Mouse (Mus musculus) hindbrain, embryonic 11.5 days (tissue): ENCODE data around the gene Sept9. TPM values are rescaled to one million over a fixed set of nuclear protein-coding genes. Genes with fewer than 3 reads are reported as not detected.
A peak's percentile ranks its signal among the peaks of the same experiment; 100 is the strongest.

Source experiments
- ATAC-seq: fragments of 200-750 bp; cut with Nextera tagmentation; 2 replicates; pipeline ENCODE4 v1.8.0; 2017; ENCODE audit warnings: mild to moderate bottlenecking, moderate TSS enrichment, moderate library complexity; ENCODE audit not compliant: low FRiP score
- DNase-seq: peaks from one replicate; pipeline ENCODE4 v3.0.0-alpha.2; 2015; ENCODE audit warnings: low spot score
- H3K27ac ChIP-seq: fragments of 300-500 bp; sonication (generic); 2 replicates; pipeline ENCODE4 v1.5.1; 2014; ENCODE audit warnings: mild to moderate bottlenecking, low read depth, low read length
- H3K27me3 ChIP-seq: fragments of 300-500 bp; sonication (generic); 2 replicates; pipeline ENCODE4 v1.6.1; 2014; ENCODE audit warnings: mild to moderate bottlenecking, low read length, moderate library complexity, mixed read lengths; ENCODE audit not compliant: control insufficient read depth, insufficient read depth
- H3K36me3 ChIP-seq: fragments of 300-500 bp; sonication (generic); 2 replicates; pipeline ENCODE4 v1.6.1; 2014; ENCODE audit warnings: mild to moderate bottlenecking, low read length, moderate library complexity, mixed read lengths; ENCODE audit not compliant: control insufficient read depth, insufficient read depth
- H3K4me1 ChIP-seq: fragments of 300-500 bp; sonication (generic); replicated peaks from 2 replicates; pipeline ENCODE4 v1.6.1; 2014; ENCODE audit warnings: low read length, mixed read lengths; ENCODE audit not compliant: control insufficient read depth, insufficient read depth
- H3K4me2 ChIP-seq: fragments of 300-500 bp; sonication (generic); replicated peaks from 2 replicates; pipeline ENCODE4 v1.6.1; 2014; ENCODE audit warnings: mild to moderate bottlenecking, low read depth, low read length
- H3K4me3 ChIP-seq: fragments of 300-500 bp; sonication (generic); 2 replicates; pipeline ENCODE4 v1.5.1; 2014; ENCODE audit warnings: low read depth, low read length
- H3K9ac ChIP-seq: fragments of 300-500 bp; sonication (generic); 2 replicates; pipeline ENCODE4 v1.6.1; 2014; ENCODE audit warnings: low read depth, low read length
- H3K9me3 ChIP-seq: fragments of 300-500 bp; sonication (generic); 2 replicates; pipeline ENCODE4 v1.6.1; 2016; ENCODE audit warnings: low read length; ENCODE audit not compliant: control insufficient read depth
- WGBS: fragments of 180-500 bp; shearing (Covaris S2); extraction: QIAGEN DNeasy Blood & Tissue Kit; methylation state at CpG from one replicate; pipeline ENCODE4 v1.1.7; 2014; 5-methylcytosine and 5-hydroxymethylcytosine counted together
- polyA plus RNA-seq: library from polyadenylated mRNA; unstranded; fragments of >200 nt; fragmentation: Nextera tagmentation; extraction: Ambion mirVana; gene quantifications from 2 replicates; pipeline ENCODE4 v1.2.1, GENCODE M21; 2014

Sept9 gene
- polyA plus RNA-seq, 1 experiment from 2014 or later, result 126 TPM

GRCm38 (mm10) chr11:117232886-117233458, 33.5 kb downstream of the Sept9 start:
- Histone ChIP-seq H3K4me1 (peaks cover 2% of the 10 kb centered on the region; the same call in 1 of the 2 replicates), H3K27ac (no peak overlapping the region), H3K9ac (no peak overlapping the region), H3K9me3 (no peaks in the 10 kb centered on the region), H3K4me2 (no peak overlapping the region), H3K27me3 (no peaks in the 10 kb centered on the region), H3K36me3 (no peaks in the 10 kb centered on the region), H3K4me3 (no peak overlapping the region)
- 51% methylated on average over 10 of the region's 10 CpGs for WGBS
- DNase-seq (no peak), ATAC-seq (no peak)

- H3K4me2 ChIP-seq, result no peak overlapping the region
- DNase-seq (no peak), ATAC-seq (no peak)
- H3K27me3 ChIP-seq, result no peaks in the 10 kb centered on the region
- WGBS, result 72% methylated on average over 8 of the region's 8 CpGs
- no peak overlapping the region for H3K27ac ChIP-seq
- H3K9me3 ChIP-seq, result no peaks in the 10 kb centered on the region
- no peak overlapping the region for H3K9ac ChIP-seq
- no peak overlapping the region for H3K4me3 ChIP-seq
- H3K4me1 ChIP-seq, result peaks cover 2% of the 10 kb centered on the region; the same call in 1 of the 2 replicates
- no peaks in the 10 kb centered on the region for H3K36me3 ChIP-seq
These were observed 34.4 kb downstream of the Sept9 start for GRCm38 (mm10) chr11:117233818-117234217.

GRCm38 (mm10) chr11:117235086-117235897, 35.8 kb downstream of the Sept9 start:
- H3K4me3 ChIP-seq, result no peak overlapping the region
- ATAC-seq (no peak), DNase-seq (no peak)
- H3K9me3 ChIP-seq, result no peaks in the 10 kb centered on the region
- H3K36me3 ChIP-seq, result no peaks in the 10 kb centered on the region
- H3K4me1 ChIP-seq, result peaks cover 2% of the 10 kb centered on the region; the same call in 1 of the 2 replicates
- no peak overlapping the region for H3K27ac ChIP-seq
- no peak overlapping the region for H3K4me2 ChIP-seq
- WGBS, result 53% methylated on average over 12 of the region's 12 CpGs
- no peaks in the 10 kb centered on the region for H3K27me3 ChIP-seq
- peak overlapping the region; percentile 19; the same call in 1 of the 2 replicates for H3K9ac ChIP-seq

- Histone ChIP-seq H3K27me3 (no peaks in the 10 kb centered on the region), H3K4me1 (peaks cover 2% of the 10 kb centered on the region; the same call in 1 of the 2 replicates), H3K4me2 (no peak overlapping the region), H3K4me3 (no peak overlapping the region), H3K9me3 (no peaks in the 10 kb centered on the region), H3K27ac (no peak overlapping the region), H3K9ac (peak overlapping the region; percentile 19; the same call in 1 of the 2 replicates), H3K36me3 (no peaks in the 10 kb centered on the region)
- DNase-seq, result no peak
- no peak for ATAC-seq
- 20% methylated on average over 9 of the region's 9 CpGs for WGBS
These were observed 36.5 kb downstream of the Sept9 start for GRCm38 (mm10) chr11:117235898-117236459.

GRCm38 (mm10) chr11:117238169-117238568, 38.7 kb downstream of the Sept9 start:
- Histone ChIP-seq H3K27me3 (no peaks in the 10 kb centered on the region), H3K9ac (no peak overlapping the region), H3K4me2 (no peak overlapping the region), H3K4me1 (peaks cover 2% of the 10 kb centered on the region; the same call in 1 of the 2 replicates), H3K9me3 (no peaks in the 10 kb centered on the region), H3K36me3 (no peaks in the 10 kb centered on the region), H3K4me3 (no peak overlapping the region), H3K27ac (no peak overlapping the region)
- 4% methylated on average over 4 of the region's 4 CpGs for WGBS
- peak; percentile 49 for ATAC-seq
- peak; percentile 95 for DNase-seq

DNA sequence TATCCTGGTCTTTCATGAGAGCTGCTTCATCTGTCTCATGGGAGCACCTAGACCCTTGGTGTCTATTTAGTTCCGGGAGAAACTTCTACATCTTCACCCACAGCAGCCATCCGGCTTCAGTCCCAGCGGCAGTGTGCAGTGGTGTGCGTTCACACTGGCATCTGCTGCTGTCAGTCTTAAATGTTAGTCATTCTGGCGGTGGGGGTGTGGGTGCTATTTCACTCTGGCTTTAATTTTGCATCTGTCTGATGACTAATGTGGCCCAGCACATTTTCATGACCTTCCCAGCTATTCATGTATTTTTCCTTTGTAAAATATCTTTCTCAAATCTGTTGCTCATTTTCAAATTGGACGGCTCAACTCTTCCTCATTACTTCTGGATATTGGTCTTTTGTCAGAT, 40.2 kb downstream of the Sept9 start:
- no peak overlapping the region for H3K4me3 ChIP-seq
- no peak overlapping the region for H3K27ac ChIP-seq
- H3K27me3 ChIP-seq, result no peaks in the 10 kb centered on the region
- H3K36me3 ChIP-seq, result no peaks in the 10 kb centered on the region
- H3K4me2 ChIP-seq, result no peak overlapping the region
- H3K9ac ChIP-seq, result no peak overlapping the region
- H3K4me1 ChIP-seq, result peaks cover 2% of the 10 kb centered on the region; the same call in 1 of the 2 replicates
- no peaks in the 10 kb centered on the region for H3K9me3 ChIP-seq
- WGBS, result 83% methylated on average over 6 of the region's 6 CpGs
- no peak for ATAC-seq
- DNase-seq, result no peak

DNA sequence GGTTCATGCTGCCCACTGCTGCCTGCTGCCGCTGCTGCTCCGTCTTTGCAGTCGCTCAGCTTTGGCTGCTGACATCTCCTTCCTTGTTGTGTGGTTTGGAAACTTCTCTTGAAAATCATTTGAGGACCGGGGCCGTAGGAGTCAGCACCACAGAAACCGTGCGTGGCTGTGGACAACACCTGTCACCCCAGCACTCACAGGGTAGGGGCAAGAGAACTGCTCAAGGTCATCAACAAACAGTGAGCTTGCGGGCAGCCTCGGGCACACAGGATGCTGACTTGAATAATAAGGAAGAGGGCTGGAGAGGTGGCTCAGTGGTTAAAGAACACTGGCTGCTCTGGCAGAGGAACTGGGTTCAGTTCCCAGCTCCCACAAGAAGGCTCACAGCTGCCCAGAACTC, 40.9 kb downstream of the Sept9 start:
- ATAC-seq (no peak), DNase-seq (no peak)
- no peaks in the 10 kb centered on the region for H3K27me3 ChIP-seq
- H3K9me3 ChIP-seq, result no peaks in the 10 kb centered on the region
- no peak overlapping the region for H3K9ac ChIP-seq
- no peaks in the 10 kb centered on the region for H3K36me3 ChIP-seq
- H3K4me1 ChIP-seq, result peaks cover 2% of the 10 kb centered on the region; the same call in 1 of the 2 replicates
- H3K27ac ChIP-seq, result no peak overlapping the region
- WGBS, result 78% methylated on average over 9 of the region's 9 CpGs
- H3K4me2 ChIP-seq, result no peak overlapping the region
- H3K4me3 ChIP-seq, result no peak overlapping the region

DNA sequence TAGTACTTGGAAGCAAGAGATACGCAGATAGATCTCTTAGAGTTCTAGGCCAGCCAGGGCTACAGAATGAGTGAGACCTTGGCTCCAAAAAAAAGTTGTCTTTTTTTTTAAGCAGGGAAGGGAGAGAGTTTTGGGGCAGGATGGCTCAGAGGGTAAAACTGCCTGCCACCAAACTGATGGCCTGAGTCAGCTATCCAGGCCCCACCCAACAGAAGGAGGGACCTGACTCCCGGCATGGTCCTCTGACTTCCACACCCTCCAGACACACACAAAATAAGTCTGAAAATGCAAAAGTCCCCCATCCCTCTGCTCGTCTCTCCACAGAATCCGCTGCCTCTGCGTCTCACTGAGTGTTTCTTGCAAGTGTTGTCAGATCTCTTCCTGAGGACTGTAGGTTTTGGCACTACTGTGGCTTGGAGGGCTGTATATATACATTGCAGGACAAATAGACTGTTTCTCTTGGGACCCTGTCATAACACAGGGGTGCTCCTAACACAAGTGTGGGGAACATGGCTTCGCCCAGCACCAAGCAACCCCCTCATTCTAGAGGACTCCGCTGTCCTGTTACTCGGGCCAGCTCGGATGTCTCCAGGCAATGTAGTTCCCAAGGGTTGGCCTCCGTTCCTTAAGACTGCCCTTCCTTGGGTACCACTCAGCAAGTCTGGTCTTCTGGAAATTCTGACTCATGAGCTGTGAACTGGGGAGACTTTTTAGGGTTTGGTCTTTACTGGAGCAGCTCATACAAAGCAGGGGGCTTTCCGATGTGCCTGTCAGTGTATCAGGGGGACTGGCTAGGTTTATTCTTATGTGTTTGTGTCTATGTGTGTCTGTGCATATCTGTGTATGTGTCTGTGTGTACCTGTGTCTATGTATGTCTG, 41.6 kb downstream of the Sept9 start:
- Histone ChIP-seq H3K27me3 (no peaks in the 10 kb centered on the region), H3K4me2 (no peak overlapping the region), H3K36me3 (no peaks in the 10 kb centered on the region), H3K4me3 (no peak overlapping the region), H3K9me3 (no peaks in the 10 kb centered on the region), H3K4me1 (no peaks in the 10 kb centered on the region), H3K9ac (no peak overlapping the region), H3K27ac (no peak overlapping the region)
- ATAC-seq (no peak), DNase-seq (no peak)
- WGBS, result 83% methylated on average over 11 of the region's 11 CpGs
